Comparison of ENCODE assay signal across 7 mouse cellular contexts in genomic region chr1:156230339-156231089, GRCm38 (mm10). TPM values are rescaled to one million over a fixed set of nuclear protein-coding genes. Genes with fewer than 3 reads are reported as not detected.
DNase-seq lines count a peak whose midpoint lies in the region; ATAC-seq and TF ChIP-seq lines count a peak whose summit lies in the region.

No protein-coding gene starts in this region.

- no peak for TF ChIP-seq CTCF in heart, postnatal 0 days (IDR thresholded peaks at IDR 0.05; ENCODE audit: low read depth)

- no peak overlapping the region for H3K4me3 ChIP-seq in embryonic facial prominence, embryonic 14.5 days (ENCODE audit: low read depth, low read length)
- H3K4me3 ChIP-seq in heart, postnatal 0 days (ENCODE audit: low read depth, low read length), result no peak overlapping the region
- H3K4me3 ChIP-seq in stomach, embryonic 16.5 days (replicated peaks; ENCODE audit: low read length), result no peak overlapping the region

- ATAC-seq in embryonic facial prominence, embryonic 14.5 days (ENCODE audit: low read depth), result peak; percentile 86
- ATAC-seq in heart, postnatal 0 days (ENCODE audit: insufficient read depth, low read depth), result peak; percentile 72; the same call in 1 of the 2 replicates
- peak; percentile 66; the same call in 1 of the 2 replicates for ATAC-seq in stomach, embryonic 16.5 days (ENCODE audit: insufficient read depth, low FRiP score)

- no peak overlapping the region; the same call in 1 of the 2 replicates for H3K27ac ChIP-seq in embryonic facial prominence, embryonic 14.5 days (replicated peaks; ENCODE audit: low read depth, low read length)
- H3K27ac ChIP-seq in heart, postnatal 0 days (ENCODE audit: low read depth), result peak overlapping the region; percentile 43
- H3K27ac ChIP-seq in stomach, embryonic 16.5 days (ENCODE audit: low read length), result peak overlapping the region; percentile 24; the same call in 1 of the 2 replicates

- H3K9me3 ChIP-seq in embryonic facial prominence, embryonic 14.5 days (ENCODE audit: control insufficient read depth, low read length), result no peaks in the 10 kb centered on the region
- no peaks in the 10 kb centered on the region for H3K9me3 ChIP-seq in heart, postnatal 0 days (replicated peaks; ENCODE audit: control insufficient read depth, low read length)
- no peaks in the 10 kb centered on the region for H3K9me3 ChIP-seq in stomach, embryonic 16.5 days (replicated peaks; ENCODE audit: control insufficient read depth, low read length)

- H3K9ac ChIP-seq in embryonic facial prominence, embryonic 14.5 days (ENCODE audit: low read depth, low read length), result no peak overlapping the region
- no peak overlapping the region for H3K9ac ChIP-seq in heart, postnatal 0 days (replicated peaks; ENCODE audit: low read depth, low read length)
- H3K9ac ChIP-seq in stomach, embryonic 16.5 days (ENCODE audit: low read length), result no peak overlapping the region

- peak; percentile 16 to 26 for DNase-seq in adrenal gland, postnatal 36 days
- DNase-seq in embryonic facial prominence, embryonic 14.5 days (ENCODE audit: low spot score), result peak; percentile 90
- peak; percentile 56 for DNase-seq in heart, postnatal 0 days (ENCODE audit: low spot score)
- peak; percentile 7 for DNase-seq in lung, postnatal 14 days
- DNase-seq in thymus, postnatal 36 days, result no peak
- DNase-seq in thymus, postnatal 4 days, result no peak

- peaks cover 17% of the 10 kb centered on the region for H3K4me1 ChIP-seq in embryonic facial prominence, embryonic 14.5 days (ENCODE audit: control insufficient read depth, insufficient read depth, low read length)
- no peaks in the 10 kb centered on the region; the same call in 1 of the 2 replicates for H3K4me1 ChIP-seq in heart, postnatal 0 days (ENCODE audit: control insufficient read depth, insufficient read depth)
- peaks cover 8% of the 10 kb centered on the region for H3K4me1 ChIP-seq in stomach, embryonic 16.5 days (ENCODE audit: control insufficient read depth, insufficient read depth, low read length)

- no peaks in the 10 kb centered on the region for H3K36me3 ChIP-seq in embryonic facial prominence, embryonic 14.5 days (ENCODE audit: control insufficient read depth, insufficient read depth, low read length)
- H3K36me3 ChIP-seq in heart, postnatal 0 days (replicated peaks; ENCODE audit: control insufficient read depth, insufficient read depth, low read length), result no peaks in the 10 kb centered on the region
- no peaks in the 10 kb centered on the region for H3K36me3 ChIP-seq in stomach, embryonic 16.5 days (ENCODE audit: control insufficient read depth, insufficient read depth, low read length)

- no peaks in the 10 kb centered on the region for H3K27me3 ChIP-seq in embryonic facial prominence, embryonic 14.5 days (replicated peaks; ENCODE audit: control insufficient read depth, insufficient read depth, low read length)
- H3K27me3 ChIP-seq in heart, postnatal 0 days (ENCODE audit: control insufficient read depth, insufficient read depth, low read length), result no peaks in the 10 kb centered on the region
- H3K27me3 ChIP-seq in stomach, embryonic 16.5 days (ENCODE audit: control insufficient read depth, insufficient read depth, low read length), result no peaks in the 10 kb centered on the region

- 24% methylated on average over 9 of the region's 9 CpGs for WGBS in embryonic facial prominence, embryonic 14.5 days
- 27% methylated on average over 9 of the region's 9 CpGs for WGBS in heart, postnatal 0 days
- WGBS in stomach, embryonic 16.5 days, result 27% methylated on average over 9 of the region's 9 CpGs

- no peak for TF ChIP-seq EP300 in heart, postnatal 0 days (IDR thresholded peaks at IDR 0.05; ENCODE audit: low read depth)

- H3K4me2 ChIP-seq in embryonic facial prominence, embryonic 14.5 days (ENCODE audit: low read depth, low read length), result peak overlapping the region; percentile 34
- H3K4me2 ChIP-seq in heart, postnatal 0 days (ENCODE audit: low read depth, low read length), result peak overlapping the region; percentile 7; the same call in 1 of the 2 replicates
- peak overlapping the region; percentile 11; the same call in 1 of the 2 replicates for H3K4me2 ChIP-seq in stomach, embryonic 16.5 days (ENCODE audit: low read depth, low read length)

RNA-seq across cellular contexts. Expression of gene Fam163a, which starts 25.7 kb away (rescaled TPM):
- 1 to 10 TPM; 9.3 to 9.6 TPM for total RNA-seq in adrenal gland, postnatal 36 days (2021)
- polyA plus RNA-seq in embryonic facial prominence, embryonic 14.5 days (2014; fragmentation: Nextera tagmentation; extraction: Ambion mirVana), result 0.64 and 0.92 TPM in 2 replicates
- 1.8 and 2.8 TPM in 2 replicates for total RNA-seq in heart, postnatal 0 days (2014; rRNA removed; ENCODE audit: low replicate concordance)
- polyA plus RNA-seq in heart, postnatal 0 days (2015; fragmentation: Nextera tagmentation; extraction: Ambion mirVana), result 1.0 and 1.6 TPM in 2 replicates
- 4.2 and 4.5 TPM in 2 replicates for polyA plus RNA-seq in stomach, embryonic 16.5 days (2015; fragmentation: Nextera tagmentation; extraction: Ambion mirVana)

Comparison
In these comparisons a context has a peak if more than half of its experiments do, and no peak if none do; other contexts are left out.
1. DNase-seq: peak in adrenal gland, postnatal 36 days (2 of 2), embryonic facial prominence, embryonic 14.5 days (single experiment), heart, postnatal 0 days (single experiment) and lung, postnatal 14 days (single experiment); none in thymus, postnatal 36 days (0 of 2) and thymus, postnatal 4 days (single experiment).
2. Peak in every context shown above with its lines, with median percentiles within 50 percentile points of each other: ATAC-seq and H3K4me2 ChIP-seq.